Mouse (Mus musculus) forebrain, postnatal 0 days (tissue): ENCODE measurements around the gene Ttc23l. TPM values are rescaled to one million over a fixed set of nuclear protein-coding genes. Genes with fewer than 3 reads are reported as not detected.

Experiments used
- ATAC-seq: fragments of 200-750 bp; cut with Nextera tagmentation; 2 replicates; pipeline ENCODE4 v1.8.0; 2017; ENCODE audit warnings: mild to moderate bottlenecking, moderate library complexity
- DNase-seq: peaks from one replicate; pipeline ENCODE4 v3.0.0-alpha.2; 2015
- H3K27ac ChIP-seq: fragments of 300-500 bp; sonication (generic); 2 replicates; pipeline ENCODE4 v1.5.1; 2014; ENCODE audit warnings: low read depth, mild to moderate bottlenecking, antibody characterized with exemption, low read length, moderate library complexity, mixed read lengths
- H3K27me3 ChIP-seq: fragments of 300-500 bp; sonication (generic); 2 replicates; pipeline ENCODE4 v1.6.1; 2014; ENCODE audit warnings: mild to moderate bottlenecking, low read length, mixed read lengths; ENCODE audit not compliant: insufficient read depth
- H3K36me3 ChIP-seq: fragments of 300-500 bp; sonication (generic); 2 replicates; pipeline ENCODE4 v1.6.1; 2014; ENCODE audit warnings: mild to moderate bottlenecking, moderate library complexity; ENCODE audit not compliant: insufficient read depth
- H3K4me1 ChIP-seq: fragments of 300-500 bp; sonication (generic); 2 replicates; pipeline ENCODE4 v1.6.1; 2014; ENCODE audit warnings: antibody characterized with exemption; ENCODE audit not compliant: insufficient read depth
- H3K4me2 ChIP-seq: fragments of 300-500 bp; sonication (generic); 2 replicates; pipeline ENCODE4 v1.6.1; 2014; ENCODE audit warnings: low read depth, mild to moderate bottlenecking, moderate library complexity
- H3K4me3 ChIP-seq: fragments of 300-500 bp; sonication (generic); 2 replicates; pipeline ENCODE4 v1.5.1; 2014; ENCODE audit warnings: low read depth, low read length, mixed read lengths
- H3K9ac ChIP-seq: fragments of 300-500 bp; sonication (generic); 2 replicates; pipeline ENCODE4 v1.6.1; 2014; ENCODE audit warnings: mild to moderate bottlenecking
- H3K9me3 ChIP-seq: fragments of 300-500 bp; sonication (generic); 2 replicates; pipeline ENCODE4 v1.6.1; 2016; ENCODE audit warnings: low read length
- CTCF ChIP-seq: sonication (generic); IDR thresholded peaks from 2 replicates; pipeline ENCODE4 v1.5.1; 2016; ENCODE audit warnings: antibody characterized with exemption, control low read depth, low read depth
- WGBS: fragments of 180-500 bp; shearing (Covaris S2); extraction: QIAGEN DNeasy Blood & Tissue Kit; methylation state at CpG from one replicate; pipeline ENCODE4 v1.1.7; 2014; 5-methylcytosine and 5-hydroxymethylcytosine counted together
- polyA plus RNA-seq: library from polyadenylated mRNA; unstranded; fragments of >200 nt; fragmentation: Nextera tagmentation; extraction: Ambion mirVana; gene quantifications from 2 replicates; pipeline ENCODE4 v1.2.1, GENCODE M21; 2015
- total RNA-seq: library from RNA; depleted of rRNA; stranded (reverse); fragments of >200 nt; gene quantifications from 2 replicates; pipeline ENCODE4 v1.2.3, GENCODE M21; 2014

Ttc23l gene
- total and polyA plus RNA-seq, 2 experiments from 2014 or later = not detected

GRCm38 (mm10) chr15:10495944-10496343 is 62.5 kb downstream of the Ttc23l start:
- WGBS = 94% methylated on average over 11 of the region's 11 CpGs
- DNase-seq = no peak
- Histone ChIP-seq H3K36me3 (peaks cover 16% of the 10 kb centered on the region), H3K27me3 (no peaks in the 10 kb centered on the region), H3K4me1 (no peaks in the 10 kb centered on the region), H3K4me2 (no peak overlapping the region), H3K9ac (no peak overlapping the region), H3K27ac (no peak overlapping the region), H3K9me3 (no peaks in the 10 kb centered on the region), H3K4me3 (no peak overlapping the region)
- no peak for ATAC-seq
- no peak for TF ChIP-seq CTCF

- no peak for TF ChIP-seq CTCF
- peaks cover 6% of the 10 kb centered on the region; the same call in 1 of the 2 replicates for H3K4me1 ChIP-seq
- no peak overlapping the region for H3K4me2 ChIP-seq
- no peak overlapping the region for H3K9ac ChIP-seq
- no peak overlapping the region for H3K4me3 ChIP-seq
- H3K9me3 ChIP-seq = no peaks in the 10 kb centered on the region
- no peak overlapping the region for H3K27ac ChIP-seq
- 93% methylated on average over 5 of the region's 5 CpGs for WGBS
- no peaks in the 10 kb centered on the region for H3K27me3 ChIP-seq
- peaks cover 14% of the 10 kb centered on the region for H3K36me3 ChIP-seq
- no peak for DNase-seq
- no peak for ATAC-seq
These were observed 68.4 kb downstream of the Ttc23l start for GRCm38 (mm10) chr15:10490101-10490500.

GRCm38 (mm10) chr15:10487246-10487645 is 71.2 kb downstream of the Ttc23l start:
- Histone ChIP-seq H3K36me3 (peaks cover 12% of the 10 kb centered on the region), H3K4me2 (peak overlapping the region; percentile 71), H3K27me3 (no peaks in the 10 kb centered on the region), H3K4me1 (peaks cover 12% of the 10 kb centered on the region; the same call in 1 of the 2 replicates), H3K9me3 (no peaks in the 10 kb centered on the region), H3K27ac (no peak overlapping the region), H3K9ac (no peak overlapping the region), H3K4me3 (peak overlapping the region; percentile 90)
- ATAC-seq (no peak), DNase-seq (no peak)
- 62% methylated on average over 2 of the region's 2 CpGs for WGBS
- TF ChIP-seq CTCF = no peak

GRCm38 (mm10) chr15:10486365-10486839 is 72.1 kb downstream of the Ttc23l start:
- TF ChIP-seq CTCF = no peak
- ATAC-seq (peak; percentile 55), DNase-seq (no peak)
- Histone ChIP-seq H3K4me3 (peak overlapping the region; percentile 90), H3K27ac (peak overlapping the region; percentile 87), H3K36me3 (peaks cover 8% of the 10 kb centered on the region), H3K4me2 (peak overlapping the region; percentile 71), H3K9ac (peak overlapping the region; percentile 72), H3K4me1 (peaks cover 12% of the 10 kb centered on the region; the same call in 1 of the 2 replicates), H3K9me3 (no peaks in the 10 kb centered on the region), H3K27me3 (no peaks in the 10 kb centered on the region)
- WGBS = 1% methylated on average over 18 of the region's 18 CpGs

- ATAC-seq = peak; percentile 100
- 2% methylated on average over 58 of the region's 58 CpGs for WGBS
- peak; percentile 10; the same call in 1 of the 2 replicates for TF ChIP-seq CTCF
These were observed 72.7 kb downstream of the Ttc23l start, which contains the start of the genes Brix1 and Rad1 for GRCm38 (mm10) chr15:10485484-10486364. Gene Brix1, minus strand, starts transcription at chr15:10485947. Gene Rad1, plus strand, starts transcription at chr15:10486018.

GRCm38 (mm10) chr15:10470941-10471340 is 87.5 kb downstream of the Ttc23l start:
- peak overlapping the region; percentile 79 for H3K9ac ChIP-seq

More at GRCm38 (mm10) chr15:10485484-10486364, 72.7 kb downstream of the Ttc23l start, which contains the start of the genes Brix1 and Rad1:
- Histone ChIP-seq H3K9me3 (no peaks in the 10 kb centered on the region), H3K9ac (peak within 1 kb of the TSS; percentile 72), H3K4me2 (peak within 1 kb of the TSS; percentile 71), H3K4me3 (peak within 1 kb of the TSS; percentile 90), H3K27ac (peak within 1 kb of the TSS; percentile 87), H3K27me3 (no peaks in the 10 kb centered on the region), H3K4me1 (peaks cover 12% of the 10 kb centered on the region; the same call in 1 of the 2 replicates), H3K36me3 (peaks cover 8% of the 10 kb centered on the region)
- peak; percentile 98 for DNase-seq

More at GRCm38 (mm10) chr15:10470941-10471340, 87.5 kb downstream of the Ttc23l start:
- Histone ChIP-seq H3K4me3 (peak overlapping the region; percentile 92), H3K4me1 (0 out of 2 replicates have a peak, but pooled peaks cover 4% of the 10 kb centered on the region), H3K9me3 (no peaks in the 10 kb centered on the region), H3K4me2 (peak overlapping the region; percentile 76), H3K36me3 (peaks cover 9% of the 10 kb centered on the region), H3K27ac (no peak overlapping the region), H3K27me3 (no peaks in the 10 kb centered on the region)
- ATAC-seq (no peak), DNase-seq (no peak)
- TF ChIP-seq CTCF = no peak
- WGBS = 9% methylated on average over 3 of the region's 3 CpGs
